Mouse (Mus musculus): ENCODE results near the gene Rftn2.
A peak's percentile ranks its signal among the peaks of the same experiment; 100 is the strongest.

The Rftn2 gene

GRCm38 (mm10) chr1:55226011-55226857 lies at the start of gene Rftn2:
TSS of gene Rftn2 (minus strand) at chr1:55226782.
- no peak for DNase-seq (ENCODE audit: low read depth)

- DNase-seq (ENCODE audit: low read depth), result no peak
Observed at GRCm38 (mm10) chr1:55265447-55265846, 38.9 kb upstream of the Rftn2 start.

DNA sequence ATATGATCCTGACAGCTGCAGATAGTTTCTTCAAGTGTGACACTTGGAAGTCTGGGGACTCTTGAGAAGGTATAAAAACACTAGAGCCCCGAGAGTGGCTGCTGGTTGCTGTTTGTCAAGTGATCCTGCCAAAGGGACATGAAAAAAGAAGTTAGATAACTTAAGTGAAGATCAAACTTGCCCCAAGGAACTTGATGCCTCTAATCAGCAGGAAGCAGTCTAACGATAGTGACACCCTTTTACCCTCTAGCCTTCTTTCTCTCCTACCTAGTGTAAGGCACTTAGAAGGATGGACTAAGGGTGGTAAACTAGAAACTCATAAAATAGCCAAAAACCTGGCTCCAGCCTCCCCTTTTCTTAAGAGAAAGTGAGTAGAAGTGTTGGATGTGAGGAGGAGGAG lies 37.8 kb upstream of the Rftn2 start:
- no peak for DNase-seq (ENCODE audit: low read depth)

DNA sequence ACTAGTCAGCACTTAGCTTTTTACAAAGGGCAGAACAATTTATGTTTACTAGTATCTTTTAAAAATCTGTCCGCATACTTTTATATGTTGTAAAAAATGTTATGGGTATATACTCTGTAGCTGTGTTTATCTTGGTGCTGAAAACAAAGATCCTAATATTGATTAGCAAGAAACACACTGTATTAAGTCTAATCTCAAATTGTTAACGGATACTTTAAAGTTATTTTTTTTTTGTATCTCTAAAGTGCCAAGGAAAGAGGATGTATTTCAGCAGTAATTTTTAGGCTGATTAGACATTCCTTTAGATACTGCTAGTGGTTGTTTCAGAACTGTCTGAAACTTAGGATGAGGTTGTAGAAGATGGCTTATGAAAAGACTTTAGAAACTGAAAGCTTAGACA lies 19.8 kb upstream of the Rftn2 start:
- DNase-seq (ENCODE audit: low read depth), result no peak

DNA sequence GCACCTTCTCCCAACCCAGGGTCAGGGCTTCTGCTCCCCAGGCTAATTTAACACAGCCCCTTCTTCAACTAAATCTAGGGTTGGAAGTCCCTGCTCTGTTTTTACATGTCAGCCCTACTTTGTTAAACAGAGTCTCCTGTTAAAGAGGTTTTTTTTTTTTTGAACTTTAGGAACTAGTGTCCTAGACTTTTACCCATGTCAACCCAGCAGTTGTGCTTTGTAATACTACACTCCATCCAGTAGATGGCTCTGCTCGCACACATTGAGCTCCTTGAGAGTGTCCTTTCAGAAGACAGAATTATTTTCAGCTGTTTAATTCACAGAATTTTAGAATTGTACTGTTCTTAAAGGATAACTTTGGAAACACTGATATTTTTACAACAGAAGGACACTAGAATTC lies 12.7 kb upstream of the Rftn2 start:
- peak; percentile 83 for DNase-seq (ENCODE audit: low read depth)

DNA sequence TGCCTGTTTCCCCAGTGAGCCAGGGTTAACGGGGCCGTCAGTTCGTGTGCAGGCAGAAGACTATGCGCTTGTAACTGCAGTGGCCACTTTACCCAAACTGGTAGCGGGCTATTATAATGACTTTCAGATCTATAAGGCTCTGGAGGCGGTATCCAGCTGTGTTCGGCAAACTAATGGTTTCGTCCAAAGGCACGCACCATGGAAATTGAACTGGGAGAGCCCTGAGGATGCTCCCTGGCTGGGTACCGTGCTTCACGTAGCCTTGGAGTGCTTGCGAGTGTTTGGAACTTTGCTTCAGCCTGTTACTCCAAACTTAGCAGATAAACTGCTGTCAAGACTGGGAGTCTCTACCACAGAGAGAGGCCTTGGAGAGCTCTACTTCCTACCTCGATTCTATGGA lies 11.9 kb upstream of the Rftn2 start:
- DNase-seq (ENCODE audit: low read depth), result peak; percentile 21

DNA sequence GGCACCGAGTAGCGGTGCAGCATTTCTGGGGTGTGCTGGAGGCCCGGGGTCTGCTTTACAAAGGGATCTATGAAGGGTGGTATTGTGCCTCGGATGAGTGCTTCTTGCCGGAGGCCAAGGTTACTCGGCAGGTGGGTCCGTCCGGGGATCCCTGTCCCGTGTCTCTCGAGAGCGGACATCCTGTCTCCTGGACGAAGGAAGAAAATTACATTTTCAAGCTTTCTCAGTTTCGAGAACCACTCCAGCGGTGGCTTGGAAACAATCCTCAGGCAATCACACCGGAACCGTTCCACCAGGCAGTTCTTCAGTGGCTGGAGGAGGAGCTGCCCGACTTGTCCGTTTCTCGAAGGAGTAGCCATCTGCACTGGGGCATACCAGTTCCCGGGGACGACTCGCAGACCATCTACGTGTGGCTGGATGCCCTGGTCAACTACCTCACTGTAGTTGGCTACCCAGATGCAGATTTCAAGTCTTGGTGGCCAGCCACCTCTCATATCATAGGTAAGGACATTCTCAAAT lies 11.1 kb upstream of the Rftn2 start:
- DNase-seq (ENCODE audit: low read depth), result peak; percentile 23

- DNase-seq (ENCODE audit: low read depth), result peak; percentile 91
Observed at GRCm38 (mm10) chr1:55236890-55237642, 10.5 kb upstream of the Rftn2 start, which contains the start of gene Mars2. TSS of gene Mars2 (plus strand) at chr1:55237177.

DNA sequence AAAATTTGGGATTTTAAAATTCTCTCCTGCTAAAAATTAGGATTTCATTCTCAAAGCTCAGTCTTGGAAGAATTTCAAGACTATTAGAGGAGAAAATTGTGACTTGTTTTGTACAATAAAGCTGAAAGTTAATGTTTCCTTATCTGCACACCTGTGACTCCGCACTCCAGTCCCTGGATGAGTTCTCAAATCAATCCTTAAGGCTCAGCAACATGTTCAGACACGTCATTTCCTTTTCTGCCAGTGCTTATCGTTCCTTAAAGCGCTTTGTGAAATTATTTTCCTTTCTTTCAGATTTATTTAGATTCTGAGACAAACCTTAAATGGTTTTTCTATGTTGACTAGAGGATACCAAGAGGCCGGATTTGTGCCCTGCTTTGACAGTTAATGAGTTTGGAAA lies 9.9 kb upstream of the Rftn2 start:
- no peak for DNase-seq (ENCODE audit: low read depth)

DNA sequence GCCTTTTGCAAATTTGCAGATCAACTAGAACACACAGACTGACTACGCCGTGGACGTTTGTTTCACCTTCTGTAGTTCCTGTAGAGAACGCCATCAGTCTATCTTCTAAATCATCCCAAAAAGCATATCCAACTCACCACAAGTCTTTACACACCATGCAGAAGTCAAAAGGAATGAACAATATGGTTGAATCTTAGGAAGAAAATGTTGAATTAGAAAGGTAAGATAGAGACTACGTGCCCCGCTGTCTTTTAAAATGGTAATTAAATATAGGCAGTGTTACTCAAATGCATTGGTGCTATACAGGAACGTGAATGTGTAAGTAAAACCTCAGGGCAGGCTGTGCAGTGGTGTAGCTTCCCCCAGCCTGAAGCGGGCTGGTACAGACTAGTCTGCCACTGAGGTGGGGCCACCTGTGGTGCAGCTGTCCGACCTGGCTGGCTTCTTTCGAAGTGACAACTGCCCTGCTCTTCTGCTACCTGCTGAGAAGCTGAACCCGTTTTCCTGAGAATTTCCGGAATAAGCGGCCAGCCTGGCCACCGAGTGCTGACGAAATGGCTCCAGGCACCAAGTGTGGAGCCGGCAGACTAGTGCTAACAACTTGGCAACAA lies 8.4 kb upstream of the Rftn2 start:
- no peak for DNase-seq (ENCODE audit: low read depth)

GRCm38 (mm10) chr1:55228256-55228884 lies 1.8 kb upstream of the Rftn2 start:
- DNase-seq (ENCODE audit: low read depth), result no peak

GRCm38 (mm10) chr1:55227376-55227775 lies 794 bp upstream of the Rftn2 start:
- no peak for DNase-seq (ENCODE audit: low read depth)

- no peak for DNase-seq (ENCODE audit: low read depth)
Observed at GRCm38 (mm10) chr1:55225398-55225797, 1.2 kb downstream of the Rftn2 start.

- DNase-seq (ENCODE audit: low read depth), result no peak
Observed at GRCm38 (mm10) chr1:55224111-55224510, 2.5 kb downstream of the Rftn2 start.

DNA sequence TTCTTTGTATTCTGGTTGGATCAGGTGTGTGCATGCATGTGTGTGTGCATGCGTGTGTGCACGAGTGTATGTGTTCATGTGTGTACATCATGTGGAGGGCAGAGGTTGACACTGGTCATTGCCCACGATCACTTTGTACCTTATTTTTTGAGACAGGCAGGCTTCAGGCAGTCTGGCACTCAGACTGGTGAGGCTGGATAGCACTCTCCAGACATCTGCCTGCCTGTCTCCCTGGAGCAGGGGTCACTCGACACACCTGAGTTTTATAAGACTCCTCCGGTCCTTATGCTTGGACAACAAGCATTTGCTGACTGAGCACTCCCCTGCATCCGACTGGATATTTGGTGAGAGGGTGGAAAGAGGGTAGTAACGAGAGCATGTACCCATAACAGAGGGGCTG lies 3.6 kb downstream of the Rftn2 start:
- no peak for DNase-seq (ENCODE audit: low read depth)

GRCm38 (mm10) chr1:55221352-55221751 lies 5.2 kb downstream of the Rftn2 start:
- no peak for DNase-seq (ENCODE audit: low read depth)

- no peak for DNase-seq (ENCODE audit: low read depth)
Observed at GRCm38 (mm10) chr1:55217191-55217590, 9.4 kb downstream of the Rftn2 start.

GRCm38 (mm10) chr1:55215185-55215813 lies 11.3 kb downstream of the Rftn2 start:
- no peak for DNase-seq (ENCODE audit: low read depth)

DNA sequence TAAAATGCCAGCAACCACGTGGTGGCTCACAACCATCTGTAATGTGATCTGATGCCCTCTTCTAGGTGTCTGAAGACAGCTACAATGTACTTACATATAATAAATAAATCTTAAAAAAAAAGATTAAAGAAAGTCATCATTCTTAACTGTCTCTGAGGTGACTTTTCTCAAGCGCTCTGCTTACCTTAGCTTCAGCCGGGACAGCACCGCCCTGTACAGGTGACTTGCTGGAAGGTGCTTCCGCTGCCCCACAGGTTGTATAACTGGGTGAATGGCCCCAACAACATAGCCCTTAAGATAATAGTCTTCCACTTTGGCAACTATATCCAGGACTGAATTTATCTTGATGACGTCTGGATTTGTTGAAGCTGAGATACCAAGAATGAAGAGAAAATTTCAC lies 12.6 kb downstream of the Rftn2 start:
- DNase-seq (ENCODE audit: low read depth), result no peak

GRCm38 (mm10) chr1:55213475-55213874 lies 13.1 kb downstream of the Rftn2 start:
- no peak for DNase-seq (ENCODE audit: low read depth)

DNA sequence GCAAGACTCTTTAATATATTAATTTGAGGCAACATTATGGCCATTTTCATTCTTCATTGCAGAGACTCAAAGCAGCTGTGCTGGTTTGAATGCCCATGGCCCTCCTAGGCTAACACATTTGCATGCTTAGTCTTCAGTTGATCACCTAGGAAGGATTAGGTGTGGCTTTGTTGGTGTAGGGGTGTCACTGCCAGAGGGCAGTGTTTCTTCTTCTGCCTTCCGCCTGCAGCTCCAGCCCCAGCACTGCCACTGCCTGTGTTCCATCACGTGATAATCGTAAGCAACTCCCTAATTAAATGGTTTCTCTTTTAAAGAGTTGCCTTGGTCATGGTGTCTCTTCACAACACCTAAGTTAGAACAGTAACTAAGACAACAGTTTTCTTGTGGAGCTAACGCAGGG lies 13.8 kb downstream of the Rftn2 start:
- DNase-seq (ENCODE audit: low read depth), result no peak

GRCm38 (mm10) chr1:55211081-55211480 lies 15.5 kb downstream of the Rftn2 start:
- no peak for DNase-seq (ENCODE audit: low read depth)

All from c-Kit-positive CD71-positive TER-119-negative erythroid progenitor cells, embryonic 14.5 days (primary cell).